Mouse (Mus musculus): ENCODE data around the gene 4932414N04Rik. TPM values are rescaled to one million over a fixed set of nuclear protein-coding genes. Genes with fewer than 3 reads are reported as not detected.

4932414N04Rik gene
- polyA plus RNA-seq, 1 experiment from 2014 or later: not detected

DNA sequence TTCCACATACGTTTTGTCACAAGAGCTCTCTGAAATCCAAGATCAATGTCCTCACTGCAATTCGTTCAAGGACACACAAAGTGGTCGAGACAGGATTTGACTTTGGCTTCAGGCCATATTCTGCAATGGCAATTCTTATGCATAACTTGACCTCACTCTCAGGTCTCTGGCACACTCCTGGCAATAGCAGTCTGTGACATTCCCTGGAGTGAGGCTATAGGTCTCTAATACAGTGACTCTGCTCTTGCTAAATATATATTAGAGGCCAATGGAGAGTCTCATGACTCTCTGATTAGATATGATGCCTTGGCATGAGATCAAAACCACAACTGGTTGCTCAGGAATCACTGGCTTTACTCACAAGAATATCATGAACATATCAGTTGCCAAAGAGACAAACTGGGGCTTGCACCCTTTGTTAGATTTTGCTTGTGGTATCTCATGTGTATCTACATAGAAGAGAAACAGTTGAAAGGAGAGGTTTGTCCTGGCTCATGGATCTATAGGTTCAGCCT, 130.9 kb downstream of the 4932414N04Rik start:
- Histone ChIP-seq H3K4me1 (peaks cover 5% of the 10 kb centered on the region; the same call in 1 of the 2 replicates), H3K27me3 (no peaks in the 10 kb centered on the region), H3K9ac (no peak overlapping the region), H3K36me3 (no peaks in the 10 kb centered on the region), H3K27ac (no peak overlapping the region), H3K9me3 (no peaks in the 10 kb centered on the region), H3K4me3 (no peak overlapping the region), H3K4me2 (no peak overlapping the region)
- WGBS: 60% methylated on average over 3 of the region's 3 CpGs
- ATAC-seq (ENCODE audit: insufficient number of reproducible peaks, low FRiP score, low TSS enrichment, low read depth): no peak

DNA sequence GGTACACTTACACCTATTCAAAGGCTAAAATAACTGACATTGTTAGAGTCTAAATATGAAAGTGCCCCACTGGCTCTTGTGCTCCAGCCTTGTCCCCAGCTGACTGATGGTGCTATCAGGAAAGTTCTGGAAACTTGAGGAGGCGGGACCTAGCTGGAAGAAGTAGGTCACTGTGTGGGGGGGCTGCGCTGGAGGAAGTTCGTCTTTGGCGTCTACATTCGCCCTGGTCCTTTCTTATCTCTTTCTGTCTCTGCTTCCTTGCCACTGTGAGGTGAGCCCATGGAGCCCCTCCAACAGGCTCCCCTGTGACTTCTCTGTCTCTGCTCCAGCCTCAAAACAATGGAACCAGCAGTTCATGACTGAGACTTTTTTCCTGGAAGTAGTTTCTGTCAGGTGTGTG, 136.0 kb downstream of the 4932414N04Rik start:
- no peaks in the 10 kb centered on the region for H3K9me3 ChIP-seq
- H3K27ac ChIP-seq: no peak overlapping the region
- 90% methylated on average over 5 of the region's 5 CpGs for WGBS
- H3K4me3 ChIP-seq: no peak overlapping the region
- H3K4me2 ChIP-seq: no peak overlapping the region
- no peak for ATAC-seq (ENCODE audit: insufficient number of reproducible peaks, low FRiP score, low TSS enrichment, low read depth)
- H3K36me3 ChIP-seq: no peaks in the 10 kb centered on the region
- H3K27me3 ChIP-seq: no peaks in the 10 kb centered on the region
- peaks cover 8% of the 10 kb centered on the region; the same call in 1 of the 2 replicates for H3K4me1 ChIP-seq
- H3K9ac ChIP-seq: no peak overlapping the region

DNA sequence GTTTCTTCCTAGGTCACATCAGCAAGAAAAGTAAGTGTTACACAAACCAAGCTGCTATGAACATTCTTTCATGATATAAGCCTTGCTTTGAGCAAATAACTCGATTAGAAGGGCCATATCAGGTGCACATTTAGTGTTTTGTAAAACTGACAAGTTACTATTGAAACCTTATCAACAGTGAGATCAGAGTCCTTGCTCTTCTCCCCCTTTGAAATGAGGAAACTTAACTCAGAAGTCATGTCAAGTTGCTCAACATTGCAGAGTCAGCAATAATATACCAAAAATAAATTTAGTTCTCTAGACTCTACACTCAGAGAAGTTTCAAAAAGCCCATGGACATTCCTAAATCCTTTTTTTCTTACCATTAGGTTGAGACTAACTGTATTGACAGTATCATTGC, 137.2 kb downstream of the 4932414N04Rik start:
- WGBS: 60% methylated on average over 1 of the region's 1 CpGs
- Histone ChIP-seq H3K27me3 (no peaks in the 10 kb centered on the region), H3K9me3 (no peaks in the 10 kb centered on the region), H3K4me3 (no peak overlapping the region), H3K27ac (no peak overlapping the region), H3K4me2 (no peak overlapping the region), H3K36me3 (no peaks in the 10 kb centered on the region), H3K4me1 (peaks cover 8% of the 10 kb centered on the region; the same call in 1 of the 2 replicates), H3K9ac (no peak overlapping the region)
- no peak for ATAC-seq (ENCODE audit: insufficient number of reproducible peaks, low FRiP score, low TSS enrichment, low read depth)

DNA sequence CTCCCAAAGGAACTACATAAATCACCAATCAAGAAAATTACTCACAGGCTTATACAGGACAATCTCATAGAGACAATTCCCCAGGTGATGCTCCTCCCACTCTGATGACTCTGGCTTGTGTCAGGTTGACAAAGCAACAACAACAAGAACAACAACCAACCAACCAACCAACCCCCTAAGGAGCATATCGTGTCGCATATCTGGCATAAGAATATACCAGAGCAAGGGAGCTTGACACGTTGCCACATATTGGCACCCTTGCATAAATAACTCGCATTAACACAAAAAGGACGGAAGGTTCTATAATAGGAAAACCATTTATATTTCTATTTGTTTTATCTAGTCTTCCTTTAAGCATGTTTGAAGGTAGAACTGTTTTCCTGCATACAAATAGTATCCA, 137.9 kb downstream of the 4932414N04Rik start:
- Histone ChIP-seq H3K4me1 (peaks cover 8% of the 10 kb centered on the region; the same call in 1 of the 2 replicates), H3K4me3 (no peak overlapping the region), H3K27ac (no peak overlapping the region), H3K27me3 (no peaks in the 10 kb centered on the region), H3K4me2 (no peak overlapping the region), H3K9ac (no peak overlapping the region), H3K36me3 (no peaks in the 10 kb centered on the region), H3K9me3 (no peaks in the 10 kb centered on the region)
- 83% methylated on average over 5 of the region's 5 CpGs for WGBS
- ATAC-seq (ENCODE audit: insufficient number of reproducible peaks, low FRiP score, low TSS enrichment, low read depth): no peak

DNA sequence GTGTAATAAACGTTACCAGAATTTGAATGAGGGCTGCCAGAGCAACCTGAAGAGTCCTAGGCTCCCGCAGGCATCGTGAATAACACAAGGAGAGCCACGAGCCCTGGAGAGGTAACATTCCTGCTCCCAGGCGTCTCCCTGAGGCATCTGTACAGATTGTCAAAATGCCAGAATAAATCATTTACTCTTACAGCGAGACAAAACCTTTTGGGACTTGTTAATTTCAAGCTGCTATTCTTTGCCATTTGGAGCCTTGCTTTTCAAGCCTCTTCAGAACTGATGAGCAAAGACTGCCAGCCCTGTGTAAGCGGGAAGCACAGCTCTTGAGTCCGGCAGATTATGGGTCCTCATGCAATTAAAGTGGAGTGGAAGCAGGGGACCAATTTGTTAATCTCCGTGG, 138.3 kb downstream of the 4932414N04Rik start:
- WGBS: 28% methylated on average over 9 of the region's 9 CpGs
- ATAC-seq (ENCODE audit: insufficient number of reproducible peaks, low FRiP score, low TSS enrichment, low read depth): no peak

DNA sequence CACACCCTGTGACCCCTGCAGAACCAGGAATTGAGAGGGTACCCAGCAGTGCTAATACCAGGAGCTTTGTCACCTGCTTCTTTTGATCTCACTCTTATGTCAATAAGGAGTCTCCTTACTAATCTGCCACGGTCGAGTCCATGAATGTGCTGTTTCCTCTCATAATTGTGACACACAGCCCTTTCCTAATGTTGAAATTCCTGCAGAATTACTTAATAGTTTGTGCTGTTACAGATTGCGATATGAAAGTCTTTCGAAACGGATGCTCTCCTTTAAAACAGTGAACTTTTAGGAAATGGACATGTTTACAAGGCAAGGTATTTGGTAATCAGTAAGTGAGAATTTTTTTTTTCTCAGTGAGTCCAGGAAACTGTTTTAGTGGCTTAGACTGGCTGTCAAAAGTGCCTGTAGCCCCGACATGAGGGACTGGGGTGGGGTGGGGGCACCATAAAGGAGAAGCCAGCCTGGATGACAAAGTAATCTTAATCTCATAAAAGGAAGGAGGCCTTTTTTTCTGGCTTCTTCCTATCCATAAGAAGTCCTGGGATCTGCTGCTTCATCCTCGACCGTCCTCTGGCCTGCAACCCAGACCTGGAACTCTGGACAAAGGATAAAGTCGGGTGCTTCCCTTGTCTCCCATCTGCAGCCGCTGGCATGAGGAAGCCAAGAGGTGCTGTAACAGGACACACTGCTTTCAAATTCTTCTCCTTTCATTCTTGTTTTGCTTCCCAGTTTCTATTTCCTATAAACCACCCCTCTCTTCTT, 139.9 kb downstream of the 4932414N04Rik start:
- peaks cover 14% of the 10 kb centered on the region; the same call in 1 of the 2 replicates for H3K4me1 ChIP-seq
- H3K4me3 ChIP-seq: no peak overlapping the region
- H3K9ac ChIP-seq: no peak overlapping the region
- H3K27me3 ChIP-seq: no peaks in the 10 kb centered on the region
- H3K27ac ChIP-seq: no peak overlapping the region
- WGBS: 67% methylated on average over 10 of the region's 10 CpGs
- H3K4me2 ChIP-seq: no peak overlapping the region
- H3K9me3 ChIP-seq: no peaks in the 10 kb centered on the region
- H3K36me3 ChIP-seq: no peaks in the 10 kb centered on the region
- no peak for ATAC-seq (ENCODE audit: insufficient number of reproducible peaks, low FRiP score, low TSS enrichment, low read depth)

More for the DNA sequence above, 138.3 kb downstream of the 4932414N04Rik start:
- Histone ChIP-seq H3K9ac (no peak overlapping the region), H3K9me3 (no peaks in the 10 kb centered on the region), H3K4me1 (peaks cover 8% of the 10 kb centered on the region; the same call in 1 of the 2 replicates), H3K36me3 (no peaks in the 10 kb centered on the region), H3K4me2 (no peak overlapping the region), H3K27ac (no peak overlapping the region), H3K4me3 (no peak overlapping the region), H3K27me3 (no peaks in the 10 kb centered on the region)

DNA sequence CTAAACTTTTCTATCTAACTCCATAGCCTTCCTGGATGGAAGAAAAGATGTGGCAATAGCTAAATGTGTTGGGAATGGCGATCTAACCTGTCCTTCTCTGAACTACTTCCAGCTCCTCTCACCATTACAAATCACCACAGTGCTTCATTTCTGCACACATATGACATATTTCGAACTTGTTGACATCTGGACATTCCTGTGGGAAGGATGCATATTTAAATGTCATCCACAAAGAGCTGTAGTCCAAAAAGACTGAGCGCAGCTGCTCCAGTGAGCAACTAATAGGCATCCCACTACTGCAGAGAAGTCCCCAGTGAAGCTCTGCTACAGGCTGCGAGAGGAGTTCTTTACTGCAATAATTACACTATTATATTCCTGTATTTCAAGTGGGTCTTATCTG, 140.8 kb downstream of the 4932414N04Rik start:
- Histone ChIP-seq H3K4me3 (no peak overlapping the region), H3K9ac (no peak overlapping the region), H3K9me3 (no peaks in the 10 kb centered on the region), H3K36me3 (no peaks in the 10 kb centered on the region), H3K27ac (no peak overlapping the region), H3K27me3 (no peaks in the 10 kb centered on the region), H3K4me2 (no peak overlapping the region), H3K4me1 (peaks cover 14% of the 10 kb centered on the region; the same call in 1 of the 2 replicates)
- 71% methylated on average over 4 of the region's 4 CpGs for WGBS
- no peak for ATAC-seq (ENCODE audit: insufficient number of reproducible peaks, low FRiP score, low TSS enrichment, low read depth)

Other genes starting within 250 kb of the 4932414N04Rik start
- gene Stk39, start 184.2 kb upstream of the 4932414N04Rik start, polyA plus RNA-seq (2015; fragmentation: Nextera tagmentation; extraction: Ambion mirVana): 12.5 and 14.0 TPM in 2 replicates
- not detected in 2 replicates for gene 4933409G03Rik, start 74.1 kb upstream of the 4932414N04Rik start, polyA plus RNA-seq (2015; fragmentation: Nextera tagmentation; extraction: Ambion mirVana)
- 24.3 and 27.6 TPM in 2 replicates for gene Cers6, start 205.0 kb downstream of the 4932414N04Rik start, polyA plus RNA-seq (2015; fragmentation: Nextera tagmentation; extraction: Ambion mirVana)